Mouse (Mus musculus) lung, adult 2 months (tissue): ENCODE measurements around the gene Adamtsl5.

ENCODE experiments used
- CTCF ChIP-seq: fragments of 200-500 bp; IDR thresholded peaks from 2 replicates; pipeline ENCODE4 v1.5.1; 2011; ENCODE audit warnings: mild to moderate bottlenecking, low read length, control low read depth; ENCODE audit not compliant: insufficient read depth
- POLR2A ChIP-seq: fragments of 200-500 bp; IDR thresholded peaks from 2 replicates; pipeline ENCODE4 v1.6.1; 2011; ENCODE audit warnings: low read depth, mild to moderate bottlenecking, control low read depth, low read length, borderline replicate concordance; ENCODE audit errors: extremely low read depth

DNA sequence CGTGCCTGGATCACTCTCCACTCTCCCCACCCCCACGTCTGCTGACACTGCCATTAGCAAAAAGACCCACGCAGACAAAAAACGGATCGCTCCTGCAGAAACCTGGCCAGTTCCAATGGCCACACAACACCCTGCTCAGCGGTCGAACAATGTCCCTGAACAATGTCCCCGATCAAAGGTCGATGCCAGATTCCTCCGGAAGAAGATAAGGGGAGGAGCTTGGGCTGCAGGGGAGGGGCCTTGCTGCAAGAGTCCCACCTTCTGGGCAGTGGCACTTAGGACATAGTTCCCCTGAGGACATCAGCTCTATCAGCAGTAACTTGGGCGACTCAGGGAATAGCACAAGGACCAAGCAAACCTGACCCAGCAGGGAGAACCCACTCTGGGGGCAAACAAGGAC, 3.7 kb upstream of the Adamtsl5 start:
- TF ChIP-seq POLR2A = no peak
- no peak for TF ChIP-seq CTCF
